Mouse (Mus musculus) kidney, postnatal 0 days (tissue): ENCODE data around the gene Huwe1. TPM values are rescaled to one million over a fixed set of nuclear protein-coding genes. Genes with fewer than 3 reads are reported as not detected.

Experiments
- ATAC-seq: fragments of 200-750 bp; cut with Nextera tagmentation; replicated peaks from 2 replicates; pipeline ENCODE4 v1.8.0; 2017; ENCODE audit warnings: low read depth, moderate number of reproducible peaks, moderate TSS enrichment, moderate library complexity; ENCODE audit not compliant: low FRiP score
- DNase-seq: peaks from one replicate; pipeline ENCODE4 v3.0.0-alpha.2; 2016; ENCODE audit warnings: low spot score
- H3K27ac ChIP-seq: fragments of 300-500 bp; sonication (generic); 2 replicates; pipeline ENCODE4 v1.5.1; 2014; ENCODE audit warnings: mild to moderate bottlenecking
- H3K27me3 ChIP-seq: fragments of 300-500 bp; sonication (generic); 2 replicates; pipeline ENCODE4 v1.6.1; 2014; ENCODE audit warnings: low read length, mixed read lengths; ENCODE audit not compliant: insufficient read depth
- H3K36me3 ChIP-seq: fragments of 300-500 bp; sonication (generic); 2 replicates; pipeline ENCODE4 v1.6.1; 2014; ENCODE audit warnings: low read length, mixed read lengths; ENCODE audit not compliant: insufficient read depth
- H3K4me1 ChIP-seq: fragments of 300-500 bp; sonication (generic); replicated peaks from 2 replicates; pipeline ENCODE4 v1.6.1; 2014; ENCODE audit warnings: antibody characterized with exemption, low read length, mixed read lengths; ENCODE audit not compliant: insufficient read depth
- H3K4me2 ChIP-seq: fragments of 300-500 bp; sonication (generic); 2 replicates; pipeline ENCODE4 v1.6.1; 2014; ENCODE audit warnings: mild to moderate bottlenecking, low read length, moderate library complexity, mixed read lengths
- H3K4me3 ChIP-seq: fragments of 300-500 bp; sonication (generic); replicated peaks from 2 replicates; pipeline ENCODE4 v1.5.1; 2014; ENCODE audit warnings: low read depth, low read length
- H3K9ac ChIP-seq: fragments of 300-500 bp; sonication (generic); 2 replicates; pipeline ENCODE4 v1.6.1; 2014; ENCODE audit warnings: low read depth, low read length
- H3K9me3 ChIP-seq: fragments of 300-500 bp; sonication (generic); replicated peaks from 2 replicates; pipeline ENCODE4 v1.6.1; 2016; ENCODE audit warnings: low read length, inconsistent platforms, mixed read lengths
- CTCF ChIP-seq: IDR thresholded peaks from 2 replicates; pipeline ENCODE4 v1.5.1; 2016; ENCODE audit warnings: antibody characterized with exemption, low read depth, mild to moderate bottlenecking, moderate library complexity
- WGBS: fragments of 180-500 bp; shearing (Covaris S2); extraction: QIAGEN DNeasy Blood & Tissue Kit; methylation state at CpG from one replicate; pipeline ENCODE4 v1.1.7; 2014; 5-methylcytosine and 5-hydroxymethylcytosine counted together
- polyA plus RNA-seq: library from polyadenylated mRNA; unstranded; fragments of >200 nt; fragmentation: Nextera tagmentation; extraction: Ambion mirVana; gene quantifications from 2 replicates; pipeline ENCODE4 v1.2.1, GENCODE M21; 2015

Huwe1 gene
- polyA plus RNA-seq, 1 experiment from 2014 or later, result 27.1 TPM

DNA sequence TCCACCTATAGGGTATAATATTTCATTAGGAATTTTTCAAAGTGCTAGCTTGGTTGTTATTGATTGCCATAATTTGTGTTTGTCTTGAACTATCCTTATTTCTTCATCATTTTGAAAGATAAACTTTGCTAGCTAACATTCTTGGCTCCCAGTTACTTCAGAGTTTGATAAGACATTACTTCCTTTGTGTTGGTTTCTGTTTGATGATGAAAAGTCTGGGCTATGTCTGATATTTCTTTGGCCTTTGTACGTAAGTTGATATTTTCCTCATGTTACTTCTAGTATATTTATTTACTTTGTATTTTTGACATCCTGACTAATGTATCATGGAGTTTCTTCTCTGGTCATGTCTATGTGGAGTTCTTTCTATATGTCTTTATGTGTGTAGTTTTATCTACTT, 28.4 kb downstream of the Huwe1 start:
- WGBS, result 78% methylated on average over 1 of the region's 1 CpGs
- Histone ChIP-seq H3K9me3 (no peaks in the 10 kb centered on the region), H3K27ac (no peak overlapping the region), H3K27me3 (no peaks in the 10 kb centered on the region), H3K36me3 (no peaks in the 10 kb centered on the region), H3K4me3 (no peak overlapping the region), H3K4me1 (no peaks in the 10 kb centered on the region), H3K9ac (no peak overlapping the region), H3K4me2 (no peak overlapping the region)
- DNase-seq, result no peak
- TF ChIP-seq CTCF, result no peak
- no peak for ATAC-seq

DNA sequence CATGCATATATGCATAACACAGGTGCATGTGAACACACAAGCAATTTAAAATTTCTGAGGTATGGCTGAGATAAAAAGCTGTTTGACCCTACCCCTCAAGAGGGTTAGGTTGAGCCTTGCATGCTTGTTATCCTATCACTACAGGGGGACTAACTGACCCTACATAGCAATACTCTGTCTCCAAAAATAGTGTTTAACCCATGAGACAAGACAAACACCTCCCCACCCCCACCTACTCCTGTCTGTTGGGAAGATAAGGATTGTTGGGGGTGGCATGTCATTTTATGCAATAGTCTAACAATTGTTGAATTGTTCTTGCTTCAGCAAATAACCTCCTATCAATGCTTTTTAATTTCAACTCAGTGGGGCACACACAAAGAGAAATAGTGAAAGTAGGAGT, 30.7 kb downstream of the Huwe1 start:
- DNase-seq, result no peak
- no peaks in the 10 kb centered on the region for H3K9me3 ChIP-seq
- H3K27ac ChIP-seq, result no peak overlapping the region
- no peaks in the 10 kb centered on the region for H3K27me3 ChIP-seq
- no peaks in the 10 kb centered on the region for H3K4me1 ChIP-seq
- H3K4me3 ChIP-seq, result no peak overlapping the region
- ATAC-seq, result no peak
- H3K9ac ChIP-seq, result no peak overlapping the region
- no peak overlapping the region for H3K4me2 ChIP-seq
- H3K36me3 ChIP-seq, result no peaks in the 10 kb centered on the region
- TF ChIP-seq CTCF, result no peak

DNA sequence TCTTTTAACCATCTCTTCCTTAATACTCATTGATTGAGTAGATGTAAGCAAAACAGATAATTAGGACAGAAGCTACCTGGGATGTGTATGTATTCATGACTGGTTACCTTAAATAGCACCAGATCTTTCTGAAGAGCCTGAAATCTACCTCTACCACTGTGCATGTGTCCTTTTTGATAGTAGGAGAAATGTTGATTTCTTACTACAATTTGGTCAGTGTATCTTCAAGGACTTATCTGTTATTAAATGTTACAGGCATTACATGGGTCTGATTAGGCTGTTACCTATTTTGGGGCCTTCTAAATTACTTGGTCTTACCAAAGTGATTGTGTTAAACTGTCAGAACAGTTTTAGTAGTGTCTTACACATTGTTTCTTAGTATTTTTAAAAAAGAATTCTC, 32.4 kb downstream of the Huwe1 start:
- Histone ChIP-seq H3K36me3 (no peaks in the 10 kb centered on the region), H3K27me3 (no peaks in the 10 kb centered on the region), H3K4me3 (no peak overlapping the region), H3K9ac (no peak overlapping the region), H3K4me2 (no peak overlapping the region), H3K4me1 (no peaks in the 10 kb centered on the region), H3K9me3 (no peaks in the 10 kb centered on the region), H3K27ac (no peak overlapping the region)
- no peak for DNase-seq
- no peak for ATAC-seq
- no peak for TF ChIP-seq CTCF

DNA sequence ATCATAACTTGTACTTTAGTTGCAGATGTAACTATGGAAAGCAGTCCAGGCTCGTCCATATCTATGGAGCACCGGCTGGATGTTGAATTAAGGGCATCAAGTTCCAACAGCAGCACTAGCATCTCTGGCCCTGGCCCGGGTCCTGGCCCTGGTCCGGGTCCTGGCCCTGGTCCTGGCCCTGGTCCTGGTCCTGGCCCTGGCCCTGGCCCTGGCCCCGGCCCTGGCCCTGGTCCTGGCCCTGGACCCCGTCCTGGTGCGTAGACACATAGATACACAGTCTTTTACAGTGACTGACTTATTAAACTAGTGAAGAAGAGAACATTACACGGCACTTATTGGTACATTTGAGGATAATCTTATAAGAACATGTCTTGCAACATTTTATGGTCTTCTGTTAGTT, 58.8 kb downstream of the Huwe1 start:
- ATAC-seq (no peak), DNase-seq (no peak)
- no peak for TF ChIP-seq CTCF
- H3K4me2 ChIP-seq, result no peak overlapping the region
- no peak overlapping the region for H3K27ac ChIP-seq
- H3K9me3 ChIP-seq, result no peaks in the 10 kb centered on the region
- peaks cover 16% of the 10 kb centered on the region; the same call in 1 of the 2 replicates for H3K36me3 ChIP-seq
- H3K27me3 ChIP-seq, result no peaks in the 10 kb centered on the region
- H3K4me1 ChIP-seq, result no peaks in the 10 kb centered on the region
- 94% methylated on average over 8 of the region's 8 CpGs for WGBS
- H3K4me3 ChIP-seq, result no peak overlapping the region
- H3K9ac ChIP-seq, result no peak overlapping the region

DNA sequence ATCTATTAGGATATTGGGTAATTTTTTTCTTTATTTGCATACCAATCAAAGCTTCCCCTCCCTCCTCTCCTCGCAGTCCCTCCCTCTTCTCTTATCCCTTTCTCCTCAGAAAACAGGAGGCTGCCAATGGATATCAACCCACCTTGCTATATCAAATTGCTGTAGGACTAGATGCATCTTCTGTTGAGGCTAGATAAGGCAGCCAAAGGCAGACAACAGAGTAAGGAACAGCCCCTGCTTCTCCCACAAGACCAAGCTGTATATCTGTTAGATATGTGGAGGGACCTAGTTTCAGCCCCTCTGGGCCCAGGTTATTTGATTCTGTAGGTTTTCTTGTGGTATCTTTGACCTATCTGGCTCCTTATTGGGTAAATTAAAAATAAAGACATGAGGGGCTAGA, 110.1 kb downstream of the Huwe1 start:
- DNase-seq, result no peak
- Histone ChIP-seq H3K4me3 (no peak overlapping the region), H3K4me2 (no peak overlapping the region), H3K4me1 (no peaks in the 10 kb centered on the region), H3K9me3 (no peaks in the 10 kb centered on the region), H3K36me3 (peaks cover 29% of the 10 kb centered on the region), H3K27ac (no peak overlapping the region), H3K27me3 (no peaks in the 10 kb centered on the region; the same call in 1 of the 2 replicates), H3K9ac (no peak overlapping the region)
- ATAC-seq, result no peak
- WGBS, result 71% methylated on average over 1 of the region's 1 CpGs
- TF ChIP-seq CTCF, result no peak

DNA sequence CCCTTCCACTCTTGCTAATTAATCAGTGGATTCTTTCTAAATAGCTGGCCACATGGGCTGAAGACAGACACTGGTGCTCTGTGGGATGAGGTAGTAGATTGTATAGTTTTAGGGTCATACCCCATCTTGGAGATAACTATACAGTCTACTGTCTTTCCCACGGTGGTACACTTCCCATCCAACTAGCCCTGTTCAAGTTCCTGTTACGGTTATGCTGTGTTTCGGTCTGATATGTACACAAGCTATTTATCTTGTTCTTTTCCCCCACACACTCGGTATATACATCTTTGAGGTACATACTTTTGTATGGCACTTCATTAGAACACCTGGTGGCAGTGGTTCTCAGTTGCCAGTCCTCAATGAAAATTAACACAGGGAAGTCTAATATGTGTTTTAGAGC, 111.7 kb downstream of the Huwe1 start:
- Histone ChIP-seq H3K9me3 (no peaks in the 10 kb centered on the region), H3K27ac (no peak overlapping the region), H3K27me3 (no peaks in the 10 kb centered on the region; the same call in 1 of the 2 replicates), H3K4me1 (no peaks in the 10 kb centered on the region), H3K9ac (no peak overlapping the region), H3K4me2 (no peak overlapping the region), H3K4me3 (no peak overlapping the region), H3K36me3 (peaks cover 34% of the 10 kb centered on the region)
- DNase-seq (no peak), ATAC-seq (no peak)
- TF ChIP-seq CTCF, result no peak
- WGBS, result 82% methylated on average over 4 of the region's 4 CpGs

DNA sequence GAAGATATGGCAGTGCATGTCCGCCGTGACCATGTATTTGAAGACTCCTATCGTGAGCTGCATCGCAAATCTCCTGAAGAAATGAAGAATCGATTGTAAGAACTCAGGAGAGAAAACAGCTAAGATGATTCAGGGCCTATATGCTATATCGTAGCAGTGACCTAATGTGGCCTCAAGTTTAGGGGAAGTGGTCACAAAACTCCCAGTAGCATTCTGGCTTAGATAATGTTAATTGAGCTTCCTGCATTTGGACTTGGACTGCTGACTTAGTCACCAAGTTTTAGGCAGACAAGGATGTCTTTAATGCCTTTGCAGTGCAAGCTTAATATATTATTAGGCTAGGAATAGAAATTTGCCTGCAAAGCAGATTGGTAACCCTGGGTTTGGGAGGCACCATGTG, 128.8 kb downstream of the Huwe1 start:
- Histone ChIP-seq H3K36me3 (peaks cover 34% of the 10 kb centered on the region), H3K27ac (no peak overlapping the region), H3K4me1 (no peaks in the 10 kb centered on the region), H3K4me2 (no peak overlapping the region), H3K27me3 (no peaks in the 10 kb centered on the region; the same call in 1 of the 2 replicates), H3K9ac (no peak overlapping the region), H3K4me3 (no peak overlapping the region), H3K9me3 (no peaks in the 10 kb centered on the region)
- DNase-seq (no peak), ATAC-seq (no peak)
- TF ChIP-seq CTCF, result no peak
- WGBS, result 94% methylated on average over 6 of the region's 6 CpGs
